Mouse (Mus musculus): ENCODE results near the gene Cpm.
"Not testable (repeated sequence)": the region's sequence is repeated elsewhere in the genome, so short reads cannot be mapped to it uniquely, and the experiment has no call there.

Cpm gene

GRCm38 (mm10) chr10:117607051-117607803, 22.1 kb upstream of the Cpm start:
- no peak for DNase-seq (ENCODE audit: low read depth)

GRCm38 (mm10) chr10:117607804-117608279, 21.5 kb upstream of the Cpm start:
- no peak for DNase-seq (ENCODE audit: low read depth)

DNA sequence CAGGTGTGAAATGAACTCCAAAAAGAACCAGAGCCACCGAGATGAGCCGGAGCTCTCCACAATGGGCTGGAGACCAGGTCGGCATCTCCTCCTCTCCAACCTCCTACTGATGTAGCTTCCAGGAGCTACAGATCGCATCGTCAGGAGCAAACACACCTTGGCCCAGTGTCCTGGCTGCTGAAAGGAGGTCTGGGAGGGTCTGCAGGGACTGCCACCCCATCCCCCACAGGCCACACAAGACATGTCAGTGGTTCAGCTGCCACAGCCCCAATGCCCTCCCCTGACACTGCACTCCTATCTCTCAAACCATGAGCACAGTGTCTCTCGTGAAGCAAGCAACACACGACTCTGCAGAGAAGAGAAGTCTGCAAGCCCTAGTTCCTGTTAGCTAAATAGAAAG, 20.8 kb upstream of the Cpm start:
- DNase-seq (ENCODE audit: low read depth), result no peak

DNA sequence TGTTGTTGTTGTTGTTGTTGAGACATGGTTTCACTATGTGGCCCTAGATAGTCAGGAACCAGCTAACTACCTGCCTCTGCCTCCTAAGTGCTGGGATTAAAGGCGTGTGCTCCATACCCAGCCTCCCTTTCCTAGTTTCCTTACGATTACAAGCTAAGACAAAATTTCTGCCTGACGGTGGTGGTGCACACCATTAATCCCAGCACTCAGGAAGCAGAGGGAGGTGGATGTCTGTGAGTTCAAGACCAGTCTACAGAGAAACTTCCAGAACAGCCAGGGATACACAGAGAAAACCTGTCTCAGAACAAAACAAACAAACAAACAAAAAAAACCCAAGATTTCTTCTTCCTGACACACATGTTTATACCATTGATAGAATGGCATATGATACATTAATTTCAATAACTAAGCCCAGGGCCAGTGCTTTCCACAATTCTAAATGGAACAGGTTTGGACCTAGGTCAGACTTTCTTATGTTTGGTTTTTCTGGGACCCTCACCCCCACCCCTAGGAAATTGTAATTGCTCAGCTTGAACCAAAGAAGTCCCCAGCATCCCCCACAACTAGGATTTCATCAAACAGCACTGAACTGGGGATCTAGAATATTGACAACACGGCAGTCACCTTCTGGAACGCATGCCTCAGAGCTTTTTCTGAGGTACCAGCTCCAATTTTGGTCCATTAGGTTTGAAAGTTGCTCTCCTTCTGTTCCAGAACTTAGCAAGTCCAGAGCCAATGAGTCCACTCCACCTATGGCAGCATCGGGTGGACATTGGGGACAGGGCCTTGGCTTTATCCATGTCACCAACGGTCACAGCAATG, 20.1 kb upstream of the Cpm start:
- DNase-seq (ENCODE audit: low read depth), result no peak

DNA sequence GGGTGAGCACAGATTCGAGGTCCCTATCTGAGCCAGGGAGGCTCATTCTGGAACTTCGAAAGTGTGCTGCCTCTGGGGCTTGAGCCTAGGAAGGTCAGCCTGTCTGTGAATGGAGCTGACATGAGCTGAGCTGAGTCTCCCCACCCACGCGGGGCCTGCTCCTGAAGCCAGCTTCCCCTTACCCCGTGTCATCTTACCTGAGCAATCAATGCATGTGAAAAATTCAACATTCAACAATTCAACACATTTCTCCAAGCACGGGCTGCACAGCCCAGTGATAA, 19.6 kb upstream of the Cpm start:
- DNase-seq (ENCODE audit: low read depth), result no peak

- DNase-seq (ENCODE audit: low read depth), result no peak
Observed at GRCm38 (mm10) chr10:117610160-117610764, 19.0 kb upstream of the Cpm start.

GRCm38 (mm10) chr10:117610794-117611384, 18.4 kb upstream of the Cpm start:
- no peak for DNase-seq (ENCODE audit: low read depth)

DNA sequence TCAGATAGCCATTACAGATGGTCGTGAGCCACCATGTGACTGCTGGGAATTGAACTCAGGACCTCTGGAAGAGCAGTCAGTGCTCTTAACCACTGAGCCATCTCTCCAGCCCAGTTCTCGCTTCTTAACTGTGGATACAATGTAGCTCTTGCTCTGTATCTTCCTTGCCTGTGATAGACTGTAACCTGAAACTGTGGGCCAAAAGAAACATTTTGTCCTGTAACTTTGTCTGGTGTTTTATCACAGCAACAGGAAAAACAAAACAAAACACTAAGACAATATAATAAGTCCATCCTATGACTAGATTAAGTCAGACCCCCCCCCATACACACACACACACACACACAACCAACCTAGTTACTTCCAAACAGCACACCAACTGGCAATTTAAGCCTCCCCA, 17.8 kb upstream of the Cpm start:
- no peak for DNase-seq (ENCODE audit: low read depth)

DNA sequence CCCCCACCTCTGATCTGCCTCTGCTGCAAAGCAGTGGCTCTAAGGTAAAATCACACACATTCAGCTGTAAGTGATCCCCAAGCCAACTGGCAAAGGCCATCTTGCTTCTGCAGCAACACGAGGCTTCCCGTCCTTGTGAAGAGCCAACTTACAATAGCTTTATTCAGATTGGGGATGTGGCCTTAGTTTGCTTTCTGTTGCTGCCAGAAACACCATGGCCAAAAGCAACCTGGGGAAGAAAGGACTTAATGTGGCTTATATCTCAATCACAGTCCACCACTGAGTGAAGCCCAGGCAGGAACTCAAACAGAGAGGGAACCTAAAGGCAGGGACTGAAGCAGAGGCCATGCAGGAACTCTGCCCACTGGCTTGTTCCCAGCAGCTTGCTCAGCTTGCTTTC, 17.3 kb upstream of the Cpm start:
- DNase-seq (ENCODE audit: low read depth), result no peak

GRCm38 (mm10) chr10:117612621-117613584, 16.4 kb upstream of the Cpm start:
- no peak for DNase-seq (ENCODE audit: low read depth)

DNA sequence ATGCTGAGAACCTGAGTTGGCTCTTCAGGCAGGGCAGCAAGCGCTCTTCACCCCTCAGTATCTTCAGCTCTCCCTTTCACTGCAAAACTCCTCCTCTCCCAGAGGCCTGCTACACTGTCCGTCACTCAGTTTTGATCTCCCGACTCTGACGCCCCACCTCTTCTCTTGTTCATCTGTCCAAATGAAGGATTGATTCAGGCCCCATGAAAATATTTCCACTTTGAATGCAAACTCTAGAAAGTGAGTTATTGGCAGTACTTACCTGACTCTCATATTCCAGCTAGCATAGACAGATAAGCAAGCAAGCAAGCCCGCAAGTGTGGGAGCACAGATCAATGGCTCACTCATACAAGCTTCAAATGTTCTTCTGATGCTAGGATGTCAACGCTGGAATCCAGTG, 15.3 kb upstream of the Cpm start:
- DNase-seq (ENCODE audit: low read depth), result no peak

DNA sequence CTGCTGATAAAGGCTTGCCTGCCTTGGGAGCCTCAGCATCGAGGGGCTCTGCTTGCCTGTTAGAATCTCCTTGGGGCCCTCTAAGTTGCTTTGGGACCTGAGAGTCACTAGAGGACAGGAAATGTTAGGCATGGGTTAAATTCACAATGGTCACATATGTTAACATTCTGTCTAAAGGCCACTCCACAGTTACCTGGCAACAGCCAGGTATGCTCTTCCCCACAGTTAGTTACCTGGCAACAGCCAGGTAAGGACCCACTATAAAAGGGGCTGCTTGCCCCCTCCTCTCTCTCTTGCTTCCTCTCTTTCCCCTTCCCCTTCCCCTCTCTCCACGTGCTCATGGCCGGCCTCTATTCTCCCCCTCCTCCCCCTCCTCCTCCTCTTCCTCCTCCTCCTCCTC, 14.9 kb upstream of the Cpm start:
- DNase-seq (ENCODE audit: low read depth), result no peak

GRCm38 (mm10) chr10:117615239-117615638, 14.1 kb upstream of the Cpm start:
- no peak for DNase-seq (ENCODE audit: low read depth)

- DNase-seq (ENCODE audit: low read depth), result no peak
Observed at GRCm38 (mm10) chr10:117615746-117616145, 13.6 kb upstream of the Cpm start.

GRCm38 (mm10) chr10:117616191-117616680, 13.1 kb upstream of the Cpm start:
- DNase-seq (ENCODE audit: low read depth), result no peak

DNA sequence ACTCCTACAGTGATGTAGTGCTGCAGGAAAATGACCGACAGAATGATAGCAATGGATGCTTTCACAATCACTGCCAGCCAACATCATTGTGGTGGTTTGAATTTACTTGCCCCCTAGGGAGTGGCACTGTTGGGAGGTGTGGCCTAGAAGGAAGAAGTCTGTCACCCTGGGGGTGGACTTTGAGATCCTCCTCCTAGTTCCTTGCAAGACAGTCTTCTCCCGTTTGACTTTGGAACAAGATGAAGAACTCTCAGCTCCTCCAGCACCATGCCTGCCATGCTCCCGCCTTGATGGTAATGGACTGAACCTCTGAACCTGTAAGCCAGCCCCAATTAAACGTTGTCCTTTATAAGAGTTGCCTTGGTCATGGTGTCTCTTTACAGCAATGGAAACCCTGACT, 12.5 kb upstream of the Cpm start:
- not testable (repeated sequence) for DNase-seq (ENCODE audit: low read depth)

GRCm38 (mm10) chr10:117617568-117618345, 11.5 kb upstream of the Cpm start:
- no peak for DNase-seq (ENCODE audit: low read depth)

- DNase-seq (ENCODE audit: low read depth), result no peak
Observed at GRCm38 (mm10) chr10:117619041-117619861, 10.0 kb upstream of the Cpm start.

DNA sequence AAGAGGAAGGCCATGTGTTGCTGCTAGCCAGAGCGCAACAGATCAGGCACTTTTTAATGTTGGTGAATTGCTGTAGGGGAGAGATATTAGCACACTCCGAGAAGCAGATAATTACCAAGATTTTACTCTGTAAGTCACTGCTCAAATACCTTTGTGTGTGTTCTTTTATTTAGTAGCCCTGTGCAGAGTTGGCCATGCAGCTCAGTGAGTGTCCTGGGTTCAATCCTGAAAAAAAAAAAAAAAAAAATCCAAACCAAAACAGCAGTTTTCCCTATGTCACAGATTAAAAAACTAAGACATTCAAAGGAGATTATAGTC, 9.5 kb upstream of the Cpm start:
- no peak for DNase-seq (ENCODE audit: low read depth)

DNA sequence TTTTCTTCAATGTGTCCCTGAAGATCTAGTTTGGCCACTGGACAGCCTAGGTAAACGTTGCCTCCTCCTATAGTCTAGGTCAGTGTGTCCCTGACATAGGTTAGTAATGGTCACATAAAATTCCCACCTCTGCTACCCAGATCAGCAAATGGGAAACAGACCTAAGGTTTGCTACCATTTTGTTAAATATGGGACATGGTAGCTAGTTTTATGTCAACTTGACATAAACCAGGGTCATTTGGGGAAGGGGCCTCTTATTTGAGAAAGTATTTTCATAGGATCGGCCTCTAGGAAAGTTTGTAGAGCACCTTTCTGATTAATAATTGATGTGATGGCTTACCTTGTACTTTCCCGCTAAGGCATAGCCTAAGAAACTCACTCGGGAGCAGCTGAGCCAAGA, 8.8 kb upstream of the Cpm start:
- no peak for DNase-seq (ENCODE audit: low read depth)

All from NIH3T3 (cell line).